Comparison of ENCODE assay signal across 18 mouse cellular contexts in the genomic region with DNA sequence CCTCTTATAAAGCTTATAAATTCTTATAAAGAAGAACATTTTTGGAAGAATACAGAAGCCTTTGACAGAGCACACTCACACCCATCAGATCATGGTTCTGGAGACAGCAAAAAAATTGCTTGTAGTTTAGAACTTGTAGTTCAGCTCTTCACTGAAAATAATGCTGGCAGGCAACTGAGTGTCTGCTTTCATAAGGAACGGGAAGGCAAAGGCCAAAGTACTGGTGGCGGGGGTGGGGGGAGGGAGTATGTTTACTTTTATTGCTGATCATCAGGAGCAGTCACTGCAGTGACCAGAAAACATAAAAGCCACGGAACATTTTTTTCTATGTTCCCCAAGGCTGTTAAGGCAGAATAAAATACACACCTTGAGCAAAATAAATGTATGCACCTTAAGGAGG.
"Had no signal": no experiment of that assay in that cellular context is flagged by ENCODE, and none has a peak within 500 bp of the region (broad histone marks: within the 10 kb centered on the region; RNA-seq: fewer than 3 reads in every experiment).

No protein-coding gene starts in this region.

- H3K4me2 ChIP-seq: lung, embryonic 14.5 days; midbrain, embryonic 12.5 days; neural tube, embryonic 13.5 days; neural tube, embryonic 15.5 days had no signal

- H3K9ac ChIP-seq: lung, embryonic 14.5 days; midbrain, embryonic 12.5 days; neural tube, embryonic 13.5 days; neural tube, embryonic 15.5 days had no signal

- H3K27ac ChIP-seq: midbrain, embryonic 10.5 days; midbrain, embryonic 12.5 days; neural tube, embryonic 13.5 days; neural tube, embryonic 15.5 days had no signal

- H3K27me3 ChIP-seq: midbrain, embryonic 12.5 days; neural tube, embryonic 13.5 days; neural tube, embryonic 15.5 days had no signal

- DNase-seq: lung, embryonic 14.5 days; lung, postnatal 10 days; lung, postnatal 4 days; midbrain, embryonic 14.5 days; retina, postnatal 1 day; right cerebral cortex, adult 18-20 months; right cerebral cortex, postnatal 25 days; right cerebral cortex, postnatal 4 days; spleen, adult 18-20 months; thymus, adult 18-20 months; thymus, postnatal 14 days; thymus, postnatal 36 days had no signal

- H3K4me3 ChIP-seq: midbrain, embryonic 10.5 days; midbrain, embryonic 12.5 days; myocyte; neural tube, embryonic 13.5 days; neural tube, embryonic 15.5 days had no signal

- H3K9me3 ChIP-seq: midbrain, embryonic 10.5 days; midbrain, embryonic 12.5 days; neural tube, embryonic 13.5 days; neural tube, embryonic 15.5 days had no signal

- H3K36me3 ChIP-seq: midbrain, embryonic 10.5 days; midbrain, embryonic 12.5 days; neural tube, embryonic 13.5 days; neural tube, embryonic 15.5 days had no signal

- H3K4me1 ChIP-seq: midbrain, embryonic 12.5 days; neural tube, embryonic 13.5 days; neural tube, embryonic 15.5 days had no signal

- ATAC-seq: midbrain, embryonic 16.5 days had no signal
